Mouse (Mus musculus): ENCODE data around the gene Ndel1.

The Ndel1 gene

GRCm38 (mm10) chr11:68871748-68872147 lies at the start of gene Ndel1:
Ndel1 (minus strand) TSS chr11:68871858.
- no peak for ATAC-seq (ENCODE audit: low TSS enrichment)

DNA sequence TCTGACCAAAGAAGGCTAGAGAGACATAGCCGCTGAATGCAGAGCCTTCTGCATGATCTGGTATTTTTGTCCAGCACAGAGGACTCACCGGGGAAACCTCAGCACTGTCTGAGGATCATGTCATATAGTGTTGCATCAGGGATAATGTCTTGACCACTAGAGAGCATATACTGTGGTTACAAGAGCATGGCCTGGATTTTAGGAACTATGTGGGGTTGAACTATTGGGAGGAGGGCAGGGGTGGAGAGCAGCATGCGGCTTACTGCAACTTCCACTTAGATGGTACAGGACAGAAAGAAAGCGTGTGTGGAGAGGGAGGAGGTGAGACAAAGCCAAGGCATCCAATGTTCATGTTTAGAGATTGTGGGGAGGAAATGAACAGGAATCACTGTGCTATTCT lies 42.9 kb upstream of the Ndel1 start:
- no peak for ATAC-seq (ENCODE audit: low TSS enrichment)

- ATAC-seq (ENCODE audit: low TSS enrichment): no peak
These were observed 40.0 kb upstream of the Ndel1 start for GRCm38 (mm10) chr11:68911531-68912177.

- ATAC-seq (ENCODE audit: low TSS enrichment): no peak
These were observed 37.3 kb upstream of the Ndel1 start for GRCm38 (mm10) chr11:68908846-68909503.

- ATAC-seq (ENCODE audit: low TSS enrichment): no peak
These were observed 35.6 kb upstream of the Ndel1 start for GRCm38 (mm10) chr11:68907251-68907650.

GRCm38 (mm10) chr11:68906461-68906790 lies 34.8 kb upstream of the Ndel1 start:
- no peak for ATAC-seq (ENCODE audit: low TSS enrichment)

DNA sequence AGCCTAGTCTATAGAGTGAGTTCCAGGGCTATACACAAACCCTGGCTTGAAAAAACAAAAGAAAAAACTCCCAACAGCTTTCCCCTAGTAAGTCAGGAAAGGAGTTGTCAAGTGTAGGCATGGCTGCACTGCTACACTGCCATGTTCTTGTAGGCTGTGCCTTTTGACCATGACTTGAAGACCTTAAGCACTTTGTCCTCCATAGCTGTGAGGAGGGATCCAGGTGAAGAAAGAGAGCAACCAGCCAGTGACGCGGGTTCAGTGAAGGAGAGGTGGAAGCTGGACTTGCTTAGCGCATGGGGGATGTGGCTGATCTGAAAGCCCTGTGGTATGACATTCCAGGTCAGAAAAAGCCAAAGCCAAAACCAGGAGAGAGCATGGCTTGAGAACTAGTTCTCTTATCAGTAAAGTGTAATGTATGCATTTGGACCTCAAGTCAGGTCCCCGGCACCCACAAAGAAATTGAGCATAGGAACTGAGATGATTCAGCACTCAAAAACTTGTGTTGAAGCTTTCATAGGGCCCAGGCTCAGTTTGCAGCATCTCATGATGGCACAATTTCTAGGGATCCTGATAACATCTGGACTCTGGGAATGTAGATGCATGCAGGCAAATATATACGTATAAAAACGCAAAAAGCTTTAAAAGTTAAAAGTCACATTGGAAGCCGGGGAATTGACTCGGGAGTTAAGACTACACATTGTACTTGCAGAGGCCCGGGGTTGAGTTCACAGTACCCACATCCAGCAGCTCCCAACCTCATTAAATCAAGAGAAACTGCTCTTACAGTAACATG lies 34.2 kb upstream of the Ndel1 start:
- ATAC-seq (ENCODE audit: low TSS enrichment): no peak

- no peak for ATAC-seq (ENCODE audit: low TSS enrichment)
These were observed 33.5 kb upstream of the Ndel1 start for GRCm38 (mm10) chr11:68905138-68905531.

DNA sequence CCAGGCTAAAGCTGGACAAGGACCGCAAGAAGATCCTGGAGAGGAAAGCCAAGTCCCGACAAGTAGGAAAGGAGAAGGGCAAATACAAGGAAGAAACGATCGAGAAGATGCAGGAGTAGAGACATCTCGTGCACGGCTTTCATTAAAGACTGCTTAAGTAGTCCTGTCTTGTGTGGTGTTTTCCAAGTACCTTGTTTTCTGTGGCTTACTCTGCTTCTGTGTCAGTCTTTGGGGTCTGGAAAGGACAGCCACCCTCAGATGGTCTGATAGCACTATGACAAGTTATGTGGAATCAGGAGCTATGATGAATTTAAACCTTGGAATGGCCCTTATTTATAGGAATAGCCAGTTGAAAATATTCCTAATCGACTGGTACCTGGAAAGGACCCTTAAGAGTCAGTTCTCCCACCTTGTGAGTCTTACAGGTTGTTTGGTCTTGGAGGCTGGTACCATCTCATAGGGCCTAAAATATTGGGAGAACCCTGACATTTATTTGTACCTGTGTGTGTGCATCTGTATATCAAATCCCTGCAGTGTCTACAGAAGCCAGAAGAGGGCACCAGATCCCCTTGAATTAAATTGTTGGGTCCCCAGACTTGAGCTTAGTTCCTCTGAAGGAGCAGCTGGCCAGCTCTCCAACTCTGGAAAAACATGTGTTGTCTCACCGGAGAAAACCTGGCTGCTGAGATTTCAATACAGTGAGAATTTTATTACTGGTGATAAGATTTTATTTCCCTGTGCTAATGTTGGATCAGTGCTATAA lies 32.9 kb upstream of the Ndel1 start:
- ATAC-seq (ENCODE audit: low TSS enrichment): no peak

GRCm38 (mm10) chr11:68903775-68904174 lies 32.1 kb upstream of the Ndel1 start:
- no peak for ATAC-seq (ENCODE audit: low TSS enrichment)

- ATAC-seq (ENCODE audit: low TSS enrichment): no peak
These were observed 31.2 kb upstream of the Ndel1 start for GRCm38 (mm10) chr11:68902823-68903222.

DNA sequence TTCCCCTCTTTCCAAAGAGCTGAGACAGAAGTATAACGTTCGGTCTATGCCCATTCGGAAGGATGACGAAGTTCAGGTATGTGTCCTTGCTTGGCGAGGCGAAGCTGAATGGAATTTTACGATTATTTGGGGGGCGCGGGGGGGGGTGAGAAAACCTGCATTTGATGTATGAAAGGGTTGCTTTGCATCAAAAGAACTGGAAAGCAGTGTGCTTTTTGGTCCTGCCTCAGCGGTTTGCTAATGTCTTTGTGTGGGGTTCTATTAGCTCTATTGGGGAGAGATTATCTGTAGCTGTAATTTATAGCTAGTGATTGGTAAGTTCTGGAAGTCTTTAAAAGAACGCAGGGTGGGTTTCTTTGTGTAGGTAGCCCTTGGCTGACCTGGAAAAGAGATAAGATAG lies 30.7 kb upstream of the Ndel1 start:
- no peak for ATAC-seq (ENCODE audit: low TSS enrichment)

GRCm38 (mm10) chr11:68902047-68902364 lies 30.3 kb upstream of the Ndel1 start:
- no peak for ATAC-seq (ENCODE audit: low TSS enrichment)

DNA sequence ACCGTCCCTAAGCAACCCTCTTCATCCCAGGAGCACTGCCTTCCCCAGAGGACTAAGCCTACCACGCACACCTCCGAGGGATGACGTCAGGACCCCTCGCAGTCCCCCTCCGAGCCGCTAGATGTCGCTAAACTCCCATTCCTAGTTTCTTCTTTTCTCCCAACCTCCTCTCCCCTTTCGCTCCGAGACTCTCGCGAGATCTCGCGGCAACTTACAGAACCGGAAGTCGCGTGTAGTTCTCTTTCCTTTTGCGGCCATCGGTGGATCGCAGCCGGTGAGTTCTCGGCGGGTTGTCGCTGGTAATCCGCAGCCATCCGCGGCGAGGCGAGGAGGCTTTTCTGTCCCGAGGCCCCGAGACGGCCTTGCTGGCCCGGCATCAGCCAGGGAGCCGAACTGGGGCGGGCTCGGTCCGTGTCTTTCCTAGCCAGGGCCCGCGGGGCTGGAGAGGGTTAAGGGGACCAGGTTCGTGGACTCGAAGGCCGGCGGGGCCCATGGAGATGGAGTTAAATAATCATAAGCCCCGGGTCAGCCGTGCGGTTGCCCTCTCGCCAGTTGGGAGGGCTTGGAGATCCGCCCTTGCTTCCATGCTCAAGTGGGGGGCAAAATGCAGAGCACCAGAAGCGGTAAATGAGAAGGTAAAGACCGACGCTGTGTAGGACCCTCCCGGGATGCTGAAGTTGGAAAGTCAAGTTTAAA lies 29.8 kb upstream of the Ndel1 start, which contains the start of gene Rpl26:
TSS of gene Rpl26 (plus strand) at position 233 of the 696 bp plus-strand sequence.
- peak; percentile 93 for ATAC-seq (ENCODE audit: low TSS enrichment)

DNA sequence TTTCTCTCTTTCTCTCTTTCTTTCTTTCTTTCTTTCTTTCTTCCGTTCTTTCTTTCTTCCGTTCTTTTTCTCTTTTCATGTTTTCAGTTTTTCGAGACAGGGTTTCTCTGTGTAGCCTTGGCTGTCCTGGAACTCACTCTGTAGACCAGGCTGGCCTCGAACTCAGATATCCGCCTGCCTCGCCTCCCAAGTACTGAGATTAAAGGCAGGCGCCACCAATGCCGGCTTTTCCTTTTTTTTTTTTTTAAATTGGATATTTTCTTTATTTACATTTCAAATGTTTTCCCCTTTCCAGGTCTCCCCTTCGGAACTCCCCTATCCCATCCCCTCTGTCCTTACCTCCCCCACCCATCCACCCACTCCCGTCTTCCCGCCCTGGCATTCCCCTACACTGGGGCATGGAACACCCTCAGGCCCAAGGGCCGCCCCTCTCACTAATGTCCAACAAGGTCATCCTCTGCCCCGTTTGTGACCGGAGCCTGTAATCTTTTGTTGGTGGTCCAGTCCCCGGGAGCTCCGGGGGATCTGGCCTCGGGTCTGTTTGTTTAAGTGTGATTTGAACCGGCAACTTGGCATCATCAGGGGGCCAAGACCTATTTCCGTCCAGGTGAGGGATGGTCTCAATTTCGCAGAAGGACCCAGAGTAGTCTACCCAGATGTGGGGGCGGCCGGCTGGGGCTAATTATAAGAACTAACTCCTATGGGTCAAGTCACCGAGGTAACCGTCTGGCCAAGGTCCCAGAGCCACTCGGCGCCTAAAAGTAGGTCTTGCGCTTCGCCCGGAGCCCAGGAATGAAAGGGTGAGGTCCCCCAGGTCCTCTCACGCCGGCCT lies 29.1 kb upstream of the Ndel1 start:
- ATAC-seq (ENCODE audit: low TSS enrichment): no peak

DNA sequence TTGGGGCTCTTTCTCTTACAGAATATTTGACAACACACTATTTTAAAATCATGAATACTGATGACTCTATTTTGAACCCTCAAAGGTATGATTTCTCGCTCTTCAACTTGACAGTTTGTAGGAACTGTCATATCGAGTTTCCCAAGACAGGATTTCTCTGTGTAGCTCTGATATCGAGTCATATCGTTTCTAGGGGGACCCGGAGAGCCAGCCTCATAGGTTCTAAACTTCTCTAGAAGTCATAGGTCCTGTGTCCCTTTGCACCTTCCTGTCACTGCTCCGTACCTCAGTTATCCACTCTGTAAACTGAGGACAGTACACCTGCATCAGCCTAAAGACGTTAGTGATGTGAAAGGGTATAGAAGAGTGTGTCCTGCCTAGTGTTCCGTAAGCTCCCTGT lies 28.2 kb upstream of the Ndel1 start:
- ATAC-seq (ENCODE audit: low TSS enrichment): no peak

- ATAC-seq (ENCODE audit: low TSS enrichment): no peak
These were observed 27.1 kb upstream of the Ndel1 start for GRCm38 (mm10) chr11:68898790-68899189.

DNA sequence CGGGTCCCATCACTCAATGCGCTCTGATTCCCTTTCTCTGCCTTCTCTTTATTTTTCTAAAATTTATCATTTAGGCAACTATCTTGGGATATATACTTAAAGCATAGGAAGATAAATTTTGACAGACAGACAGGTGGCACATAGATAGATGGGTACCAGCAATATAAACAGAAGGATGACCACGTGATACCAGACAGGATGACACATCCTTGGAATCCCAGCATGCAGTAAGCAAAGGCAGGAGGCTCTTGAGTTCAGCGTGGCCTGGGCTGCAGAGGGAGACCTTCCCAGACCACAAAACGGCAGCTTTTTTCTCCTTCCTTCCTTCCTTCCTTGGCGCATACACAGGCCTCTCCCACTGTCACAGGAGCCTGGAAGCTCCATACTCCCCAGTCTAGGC lies 26.2 kb upstream of the Ndel1 start:
- no peak for ATAC-seq (ENCODE audit: low TSS enrichment)

DNA sequence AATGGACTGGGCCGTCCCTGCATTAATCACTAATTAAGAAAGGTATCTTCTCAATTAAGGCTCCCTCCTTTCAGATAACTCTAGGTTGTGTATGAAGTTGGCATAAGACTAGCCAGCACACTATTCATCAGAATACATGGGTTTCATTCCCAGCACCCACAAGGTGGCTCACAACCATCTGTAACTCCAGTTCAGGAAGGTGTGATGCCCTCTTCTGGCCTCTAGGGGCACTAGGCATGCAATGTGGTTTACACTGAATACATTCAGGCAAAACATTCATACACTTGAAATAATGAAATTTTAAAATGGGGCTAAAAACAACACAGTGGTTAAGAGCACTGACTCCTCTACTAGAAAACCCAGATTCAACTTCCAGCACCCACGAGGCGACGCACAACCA lies 25.5 kb upstream of the Ndel1 start:
- ATAC-seq (ENCODE audit: low TSS enrichment): no peak

- ATAC-seq (ENCODE audit: low TSS enrichment): no peak
These were observed 24.6 kb upstream of the Ndel1 start for GRCm38 (mm10) chr11:68896247-68896646.

- ATAC-seq (ENCODE audit: low TSS enrichment): no peak
These were observed 22.3 kb upstream of the Ndel1 start for GRCm38 (mm10) chr11:68893911-68894464.
